ENCODE assay signal across 17 mouse cellular contexts in genomic region chr19:47531309-47531708, GRCm38 (mm10). TPM values are rescaled to one million over a fixed set of nuclear protein-coding genes. Genes with fewer than 3 reads are reported as not detected.
DNase-seq lines count a peak whose midpoint lies in the region; ATAC-seq and TF ChIP-seq lines count a peak whose summit lies in the region.
"Had no signal": no experiment of that assay in that cellular context is flagged by ENCODE, and none has a peak within 500 bp of the region (broad histone marks: within the 10 kb centered on the region; RNA-seq: fewer than 3 reads in every experiment).

No protein-coding gene starts in this region.

- 0 out of 2 replicates have a peak overlapping the region, but pooled peaks have one; percentile 19 for H3K9ac ChIP-seq in embryonic facial prominence, embryonic 14.5 days (ENCODE audit: low read depth, low read length)
- H3K9ac ChIP-seq in liver, embryonic 16.5 days (ENCODE audit: low read depth, low read length), result no peak overlapping the region
- H3K9ac ChIP-seq in stomach, postnatal 0 days (ENCODE audit: low read length), result no peak overlapping the region
- H3K9ac ChIP-seq: lung, embryonic 15.5 days had no signal

- H3K27me3 ChIP-seq in embryonic facial prominence, embryonic 14.5 days (replicated peaks; ENCODE audit: control insufficient read depth, insufficient read depth, low read length), result no peaks in the 10 kb centered on the region
- no peaks in the 10 kb centered on the region for H3K27me3 ChIP-seq in liver, embryonic 16.5 days (ENCODE audit: control insufficient read depth, insufficient read depth, low read depth, low read length)
- no peaks in the 10 kb centered on the region for H3K27me3 ChIP-seq in stomach, postnatal 0 days (ENCODE audit: control insufficient read depth, insufficient read depth, low read length)
- H3K27me3 ChIP-seq: CH12.LX; lung, embryonic 15.5 days had no signal

- peaks cover 5% of the 10 kb centered on the region; the same call in 1 of the 2 replicates for H3K9me3 ChIP-seq in embryonic facial prominence, embryonic 14.5 days (ENCODE audit: control insufficient read depth, low read length)
- H3K9me3 ChIP-seq in liver, embryonic 16.5 days (replicated peaks; ENCODE audit: control insufficient read depth, low read length), result no peaks in the 10 kb centered on the region; the same call in 1 of the 2 replicates
- H3K9me3 ChIP-seq in stomach, postnatal 0 days (ENCODE audit: control insufficient read depth, low read length), result no peaks in the 10 kb centered on the region
- H3K9me3 ChIP-seq: lung, embryonic 15.5 days had no signal

- 65% methylated on average over 5 of the region's 5 CpGs for WGBS in embryonic facial prominence, embryonic 14.5 days
- 25% methylated on average over 5 of the region's 5 CpGs for WGBS in liver, embryonic 16.5 days (ENCODE audit: insufficient replicate concordance)
- 84% methylated on average over 5 of the region's 5 CpGs for WGBS in stomach, postnatal 0 days

- no peak for TF ChIP-seq EP300 in stomach, postnatal 0 days (optimal IDR thresholded peaks at IDR 0.05)

- H3K36me3 ChIP-seq in embryonic facial prominence, embryonic 14.5 days (ENCODE audit: control insufficient read depth, insufficient read depth, low read length), result peaks cover 26% of the 10 kb centered on the region
- peaks cover 5% of the 10 kb centered on the region; the same call in 1 of the 2 replicates for H3K36me3 ChIP-seq in liver, embryonic 16.5 days (ENCODE audit: control insufficient read depth, insufficient read depth)
- H3K36me3 ChIP-seq in stomach, postnatal 0 days (ENCODE audit: control insufficient read depth, insufficient read depth, low read length), result no peaks in the 10 kb centered on the region

- no peak overlapping the region for H3K4me3 ChIP-seq in embryonic facial prominence, embryonic 14.5 days (ENCODE audit: low read depth, low read length)
- no peak overlapping the region for H3K4me3 ChIP-seq in liver, embryonic 16.5 days (ENCODE audit: low read depth, low read length)
- no peak overlapping the region for H3K4me3 ChIP-seq in stomach, postnatal 0 days (ENCODE audit: low read depth, low read length)
- H3K4me3 ChIP-seq: left cerebral cortex, adult 2 months; lung, embryonic 15.5 days had no signal

- TF ChIP-seq CTCF in stomach, postnatal 0 days (IDR thresholded peaks at IDR 0.05; ENCODE audit: low read depth), result no peak

- ATAC-seq in embryonic facial prominence, embryonic 14.5 days (ENCODE audit: low read depth), result no peak
- peak; percentile 86 for ATAC-seq in liver, embryonic 16.5 days (ENCODE audit: low read depth)
- no peak for ATAC-seq in stomach, postnatal 0 days (ENCODE audit: low FRiP score, low TSS enrichment)
- ATAC-seq: forebrain, embryonic 16.5 days; inflammation-experienced regulatory T-cells, adult 6 months had no signal

- peaks cover 16% of the 10 kb centered on the region for H3K4me1 ChIP-seq in embryonic facial prominence, embryonic 14.5 days (ENCODE audit: control insufficient read depth, insufficient read depth, low read length)
- peaks cover 22% of the 10 kb centered on the region for H3K4me1 ChIP-seq in liver, embryonic 16.5 days (ENCODE audit: control insufficient read depth, low read depth, low read length)
- H3K4me1 ChIP-seq in stomach, postnatal 0 days (replicated peaks; ENCODE audit: control insufficient read depth, insufficient read depth), result peaks cover 5% of the 10 kb centered on the region; the same call in 1 of the 2 replicates

- H3K4me2 ChIP-seq in embryonic facial prominence, embryonic 14.5 days (ENCODE audit: low read depth, low read length), result no peak overlapping the region
- no peak overlapping the region for H3K4me2 ChIP-seq in liver, embryonic 16.5 days (ENCODE audit: low read depth, low read length)
- H3K4me2 ChIP-seq in stomach, postnatal 0 days (replicated peaks; ENCODE audit: low read depth), result no peak overlapping the region
- H3K4me2 ChIP-seq: lung, embryonic 15.5 days had no signal

- H3K27ac ChIP-seq in embryonic facial prominence, embryonic 14.5 days (replicated peaks; ENCODE audit: low read depth, low read length), result no peak overlapping the region; the same call in 1 of the 2 replicates
- peak overlapping the region; percentile 65 for H3K27ac ChIP-seq in liver, embryonic 16.5 days (ENCODE audit: low read length)
- H3K27ac ChIP-seq in stomach, postnatal 0 days (replicated peaks), result 0 out of 2 replicates have a peak overlapping the region, but pooled peaks have one; percentile 30
- H3K27ac ChIP-seq: left cerebral cortex, adult 2 months; lung, embryonic 15.5 days had no signal

- peak; percentile 30 to 43 for DNase-seq in spleen, postnatal 10 days (ENCODE audit: low spot score in 2 of 2)
- DNase-seq in spleen, postnatal 14 days (ENCODE audit: low spot score in 2 of 2), result no peak
- DNase-seq in embryonic facial prominence, embryonic 14.5 days (ENCODE audit: low spot score), result no peak
- DNase-seq in stomach, postnatal 0 days (ENCODE audit: low spot score), result no peak
- DNase-seq in frontal cortex, adult 2 months (ENCODE audit: extremely low spot score in 1 of 2, low spot score in 1 of 2), result no peak
- DNase-seq in right cerebral cortex, postnatal 10 days (ENCODE audit: low spot score in 2 of 2), result no peak
- no peak for DNase-seq in MN1 (ENCODE audit: low spot score)
- DNase-seq: cerebellum, adult 9-10 months; heart, adult 18-20 months; heart, postnatal 14 days; kidney, postnatal 36 days had no signal

RNA-seq across cellular contexts. Expression of gene Stn1, which starts 6.0 kb away (rescaled TPM):
- polyA plus RNA-seq in embryonic facial prominence, embryonic 14.5 days (2014; fragmentation: Nextera tagmentation; extraction: Ambion mirVana), result 48.1 and 52.3 TPM in 2 replicates
- polyA plus RNA-seq in liver, embryonic 16.5 days (2015; fragmentation: Nextera tagmentation; extraction: Ambion mirVana), result 7.1 and 7.2 TPM in 2 replicates
- 25.9 and 28.5 TPM in 2 replicates for polyA plus RNA-seq in stomach, postnatal 0 days (2015; fragmentation: Nextera tagmentation; extraction: Ambion mirVana)
- 16.2 and 19.8 TPM in 2 replicates for polyA plus RNA-seq in frontal cortex, adult 2 months (2012; rRNA removed)

RNA-seq across cellular contexts. Expression of gene Slk, which starts 48.2 kb away (rescaled TPM):
- 16.3 and 18.3 TPM in 2 replicates for polyA plus RNA-seq in embryonic facial prominence, embryonic 14.5 days (2014; fragmentation: Nextera tagmentation; extraction: Ambion mirVana)
- 4.6 and 5.8 TPM in 2 replicates for polyA plus RNA-seq in liver, embryonic 16.5 days (2015; fragmentation: Nextera tagmentation; extraction: Ambion mirVana)
- 12.3 and 14.3 TPM in 2 replicates for polyA plus RNA-seq in stomach, postnatal 0 days (2015; fragmentation: Nextera tagmentation; extraction: Ambion mirVana)
- polyA plus RNA-seq in frontal cortex, adult 2 months (2012; rRNA removed), result 33.8 and 39.7 TPM in 2 replicates

Comparison
In these comparisons a context has a peak if more than half of its experiments do, and no peak if none do; other contexts are left out.
1. DNase-seq: peak in spleen, postnatal 10 days (2 of 2); none in spleen, postnatal 14 days (0 of 2), embryonic facial prominence, embryonic 14.5 days (single experiment), stomach, postnatal 0 days (single experiment), frontal cortex, adult 2 months (0 of 2), right cerebral cortex, postnatal 10 days (0 of 2) and MN1 (single experiment).